Mouse (Mus musculus) midbrain, embryonic 15.5 days (tissue): Measurements from ENCODE around the gene Hoxa6. TPM values are rescaled to one million over a fixed set of nuclear protein-coding genes. Genes with fewer than 3 reads are reported as not detected.

Source experiments
- ATAC-seq: fragments of 200-750 bp; cut with Nextera tagmentation; replicated peaks from 2 replicates; pipeline ENCODE4 v1.8.0; 2017; ENCODE audit warnings: moderate TSS enrichment
- H3K27ac ChIP-seq: fragments of 300-500 bp; sonication (generic); 2 replicates; pipeline ENCODE4 v1.5.1; 2015; ENCODE audit warnings: mild to moderate bottlenecking, inconsistent platforms
- H3K27me3 ChIP-seq: fragments of 300-500 bp; sonication (generic); replicated peaks from 2 replicates; pipeline ENCODE4 v1.6.1; 2015; ENCODE audit warnings: inconsistent platforms
- H3K36me3 ChIP-seq: fragments of 300-500 bp; sonication (generic); replicated peaks from 2 replicates; pipeline ENCODE4 v1.6.1; 2015; ENCODE audit warnings: inconsistent platforms
- H3K4me1 ChIP-seq: fragments of 300-500 bp; sonication (generic); 2 replicates; pipeline ENCODE4 v1.6.1; 2015; ENCODE audit warnings: inconsistent platforms
- H3K4me2 ChIP-seq: fragments of 300-500 bp; sonication (generic); 2 replicates; pipeline ENCODE4 v1.6.1; 2015; ENCODE audit warnings: inconsistent platforms, mild to moderate bottlenecking, moderate library complexity
- H3K4me3 ChIP-seq: fragments of 300-500 bp; sonication (generic); 2 replicates; pipeline ENCODE4 v1.5.1; 2015; ENCODE audit warnings: mild to moderate bottlenecking, inconsistent platforms
- H3K9ac ChIP-seq: fragments of 300-500 bp; sonication (generic); 2 replicates; pipeline ENCODE4 v1.6.1; 2015; ENCODE audit warnings: mild to moderate bottlenecking, inconsistent platforms
- H3K9me3 ChIP-seq: fragments of 300-500 bp; sonication (generic); 2 replicates; pipeline ENCODE4 v1.6.1; 2016; ENCODE audit warnings: inconsistent platforms
- WGBS: fragments of 180-500 bp; shearing (Covaris S2); methylation state at CpG from one replicate; pipeline ENCODE4 v1.1.7; 2015; ENCODE audit warnings: mixed read lengths; 5-methylcytosine and 5-hydroxymethylcytosine counted together
- polyA plus RNA-seq: library from polyadenylated mRNA; unstranded; fragments of >200 nt; fragmentation: Nextera tagmentation; extraction: Ambion mirVana; gene quantifications from 2 replicates; pipeline ENCODE4 v1.2.1, GENCODE M21; 2015

Hoxa6 gene
- polyA plus RNA-seq, 1 experiment from 2014 or later: not detected

DNA sequence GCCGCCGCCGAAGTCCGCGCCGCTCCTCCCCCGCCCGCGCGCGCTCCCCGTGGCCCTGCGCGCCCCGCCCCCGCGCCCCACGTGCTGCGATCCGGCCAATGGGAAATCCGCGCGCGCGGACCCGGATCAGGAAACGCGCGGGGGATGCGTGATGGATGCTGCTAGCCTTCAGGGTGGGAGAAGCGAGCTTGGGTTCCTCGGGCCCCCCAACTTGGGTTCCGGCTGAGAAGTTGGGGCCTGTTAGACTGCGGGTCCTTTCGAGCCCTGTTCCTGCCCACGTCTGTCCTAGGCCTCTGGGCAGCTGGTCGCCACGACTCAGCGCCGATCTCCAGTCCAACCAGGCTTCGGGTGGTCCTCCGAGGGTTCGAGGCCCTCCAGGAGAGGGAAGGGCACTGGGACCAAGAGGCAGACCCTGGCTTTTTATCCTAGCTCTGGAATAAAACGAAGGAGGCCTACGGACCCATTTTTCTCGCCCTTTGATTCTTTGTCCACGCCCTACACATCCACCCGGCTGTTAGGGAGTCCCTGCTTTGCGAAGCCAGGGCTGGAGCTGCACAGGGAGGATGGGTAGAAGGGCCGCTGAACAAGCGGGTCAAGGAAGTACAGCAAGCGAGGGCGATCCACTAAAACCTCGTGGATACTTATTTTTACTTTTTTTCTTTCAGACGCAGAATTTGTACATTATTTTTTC is 16.5 kb downstream of the Hoxa6 start:
- Histone ChIP-seq H3K9ac (no peak overlapping the region), H3K27ac (no peak overlapping the region), H3K36me3 (no peaks in the 10 kb centered on the region), H3K9me3 (no peaks in the 10 kb centered on the region), H3K4me2 (peak overlapping the region; percentile 43), H3K27me3 (peaks cover 98% of the 10 kb centered on the region), H3K4me1 (0 out of 2 replicates have a peak, but pooled peaks cover 3% of the 10 kb centered on the region), H3K4me3 (peak overlapping the region; percentile 33)
- WGBS: 1% methylated on average over 43 of the region's 55 CpGs
- no peak for ATAC-seq

DNA sequence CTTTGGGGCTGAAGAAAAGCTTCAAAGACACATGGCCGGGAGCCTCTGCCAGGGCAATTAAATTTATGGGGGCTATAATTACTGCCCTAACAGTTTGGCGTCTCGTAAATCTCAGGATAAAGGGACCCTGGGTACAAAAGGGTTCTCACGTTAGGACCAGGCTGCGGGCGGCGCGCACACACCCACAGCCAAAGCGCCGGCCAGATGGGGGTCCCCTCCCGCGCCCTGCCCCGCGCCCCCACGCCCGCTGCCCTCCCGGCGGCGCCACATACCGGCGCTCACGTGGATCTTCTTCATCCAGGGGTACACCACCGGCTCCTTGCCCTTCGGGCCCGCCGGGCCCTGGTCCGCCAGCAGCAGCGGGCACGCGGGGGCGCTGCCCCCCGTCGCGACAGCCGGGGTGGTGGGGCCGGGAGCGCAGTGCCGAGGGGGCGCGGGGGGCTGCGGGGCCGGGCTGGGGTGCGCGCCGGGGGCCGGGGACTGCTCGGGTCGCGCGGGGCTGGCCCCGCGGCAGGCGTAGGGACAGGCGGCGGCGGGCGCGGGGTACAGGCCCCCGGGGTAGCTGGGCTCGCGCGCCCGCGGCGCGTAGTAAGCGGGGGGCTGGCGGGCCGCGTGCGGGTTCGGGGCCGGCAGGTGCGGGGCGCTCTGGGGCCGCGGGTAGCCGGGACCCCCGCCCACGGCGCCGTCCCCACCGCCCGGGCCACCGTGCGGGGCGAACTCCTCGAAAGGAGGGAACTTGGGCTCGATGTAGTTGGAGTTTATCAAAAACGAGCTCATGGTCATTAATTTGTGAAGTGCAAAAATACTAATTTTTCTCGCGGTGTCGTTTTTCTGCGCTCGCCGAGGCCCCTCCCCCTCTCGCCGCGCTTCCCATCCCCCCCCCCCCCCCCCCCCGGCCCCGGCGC is 17.4 kb downstream of the Hoxa6 start, which contains the start of gene Hoxa4:
Gene Hoxa4, minus strand, starts transcription at position 848 of the 905 bp plus-strand sequence.
- 1% methylated on average over 62 of the region's 102 CpGs for WGBS
- ATAC-seq: no peak
- no peak within 1 kb of the TSS for H3K9ac ChIP-seq

DNA sequence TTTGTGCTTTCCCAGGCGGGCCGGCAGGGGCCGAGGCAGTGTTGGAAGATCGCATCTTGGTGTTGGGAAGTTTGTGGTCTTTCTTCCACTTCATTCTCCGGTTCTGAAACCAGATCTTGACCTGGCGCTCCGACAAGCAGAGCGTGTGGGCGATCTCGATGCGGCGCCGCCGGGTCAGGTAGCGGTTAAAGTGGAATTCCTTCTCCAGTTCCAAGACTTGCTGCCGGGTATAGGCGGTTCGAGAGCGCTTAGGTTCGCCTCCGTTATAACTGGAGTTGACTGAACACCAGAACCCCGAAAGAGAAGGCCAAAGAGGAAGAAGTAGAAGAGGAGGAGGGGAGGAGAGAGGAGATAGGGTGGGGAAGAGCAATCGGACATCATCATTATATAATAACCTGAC is 18.1 kb downstream of the Hoxa6 start:
- no peak overlapping the region for H3K4me2 ChIP-seq

More for the DNA sequence above, 17.4 kb downstream of the Hoxa6 start, which contains the start of gene Hoxa4:
- Histone ChIP-seq H3K27me3 (peaks cover 98% of the 10 kb centered on the region), H3K4me1 (0 out of 2 replicates have a peak, but pooled peaks cover 3% of the 10 kb centered on the region), H3K36me3 (no peaks in the 10 kb centered on the region), H3K9me3 (no peaks in the 10 kb centered on the region), H3K27ac (no peak within 1 kb of the TSS), H3K4me3 (peak within 1 kb of the TSS; percentile 33), H3K4me2 (peak within 1 kb of the TSS; percentile 43)

DNA sequence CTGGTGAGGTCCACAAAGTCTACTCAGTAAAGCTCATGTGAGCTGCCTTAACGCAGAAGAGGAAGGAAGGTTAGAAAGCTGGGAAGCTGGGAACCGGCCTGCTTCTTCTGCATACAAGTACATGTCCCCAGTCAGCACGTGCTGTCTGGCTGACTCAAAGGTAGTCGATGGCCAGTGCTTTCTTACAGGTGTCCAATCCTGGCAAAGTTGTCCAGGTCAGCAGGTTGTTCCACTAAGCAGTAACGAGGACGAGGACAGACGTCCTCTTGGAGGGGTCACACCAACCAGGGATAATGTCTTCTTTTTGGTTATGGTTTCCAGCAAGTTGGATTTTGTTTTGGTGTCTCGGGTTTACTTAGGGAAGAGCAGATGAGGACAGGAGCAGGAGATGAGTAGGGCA is 18.6 kb downstream of the Hoxa6 start:
- 4% methylated on average over 8 of the region's 8 CpGs for WGBS
- Histone ChIP-seq H3K9me3 (no peaks in the 10 kb centered on the region), H3K27ac (no peak overlapping the region), H3K4me1 (0 out of 2 replicates have a peak, but pooled peaks cover 3% of the 10 kb centered on the region), H3K4me2 (no peak overlapping the region), H3K4me3 (no peak overlapping the region), H3K36me3 (no peaks in the 10 kb centered on the region), H3K27me3 (peaks cover 99% of the 10 kb centered on the region), H3K9ac (no peak overlapping the region)
- ATAC-seq: no peak

More for the DNA sequence above, 18.1 kb downstream of the Hoxa6 start:
- ATAC-seq: no peak
- Histone ChIP-seq H3K4me1 (0 out of 2 replicates have a peak, but pooled peaks cover 3% of the 10 kb centered on the region), H3K27me3 (peaks cover 98% of the 10 kb centered on the region), H3K36me3 (no peaks in the 10 kb centered on the region), H3K9me3 (no peaks in the 10 kb centered on the region), H3K4me3 (no peak overlapping the region), H3K9ac (no peak overlapping the region), H3K27ac (no peak overlapping the region)
- WGBS: under 1% methylated on average over 23 of the region's 23 CpGs

DNA sequence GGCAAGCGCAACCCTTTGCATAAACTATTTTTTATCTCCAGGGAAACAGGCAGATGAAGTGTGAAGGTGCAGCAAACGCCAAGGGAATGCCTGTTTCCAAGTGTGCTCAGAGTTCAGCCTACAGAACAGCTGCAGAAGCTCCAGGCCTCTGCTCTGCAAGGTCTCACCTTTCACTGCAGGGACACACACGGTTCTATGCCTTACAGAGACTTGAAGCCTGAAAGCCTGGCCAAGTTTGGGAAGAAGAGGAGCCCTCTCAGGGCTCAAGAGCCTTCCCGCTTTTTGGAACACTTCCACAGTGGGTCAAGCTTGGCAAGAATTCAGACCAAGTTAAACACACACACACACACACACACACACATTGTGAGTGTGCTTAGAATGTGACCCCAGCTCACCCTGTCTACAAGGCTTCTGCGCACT is 19.3 kb downstream of the Hoxa6 start:
- no peaks in the 10 kb centered on the region for H3K36me3 ChIP-seq
- 7% methylated on average over 5 of the region's 5 CpGs for WGBS
- no peak for ATAC-seq
- no peak overlapping the region for H3K9ac ChIP-seq
- no peak overlapping the region for H3K4me3 ChIP-seq
- H3K27ac ChIP-seq: no peak overlapping the region
- H3K4me1 ChIP-seq: 0 out of 2 replicates have a peak, but pooled peaks cover 3% of the 10 kb centered on the region
- no peak overlapping the region for H3K4me2 ChIP-seq
- peaks cover 99% of the 10 kb centered on the region for H3K27me3 ChIP-seq
- no peaks in the 10 kb centered on the region for H3K9me3 ChIP-seq

DNA sequence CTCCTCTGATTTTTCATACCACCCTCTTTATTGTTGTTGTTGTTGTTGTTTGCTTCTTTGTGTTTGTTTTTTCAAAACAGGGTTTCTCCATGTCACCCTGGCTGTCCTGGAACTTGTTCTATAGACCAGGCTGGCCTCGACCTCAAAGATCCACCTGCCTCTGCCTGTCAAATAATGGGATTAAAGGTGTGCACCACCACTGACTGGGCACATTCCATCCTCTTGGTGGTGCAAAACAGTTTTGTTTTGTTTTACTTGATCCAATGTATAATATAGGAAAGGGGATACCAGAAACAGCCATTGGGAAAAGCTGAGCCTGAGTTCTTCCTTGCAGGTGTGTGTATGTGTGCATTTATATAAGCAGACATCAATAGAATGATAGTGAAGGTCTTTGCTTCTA is 22.0 kb downstream of the Hoxa6 start:
- no peak overlapping the region for H3K9ac ChIP-seq
- H3K4me2 ChIP-seq: no peak overlapping the region
- no peaks in the 10 kb centered on the region for H3K4me1 ChIP-seq
- H3K9me3 ChIP-seq: no peaks in the 10 kb centered on the region
- no peak for ATAC-seq
- H3K4me3 ChIP-seq: no peak overlapping the region
- peaks cover 100% of the 10 kb centered on the region for H3K27me3 ChIP-seq
- H3K27ac ChIP-seq: no peak overlapping the region
- WGBS: 9% methylated on average over 1 of the region's 1 CpGs
- H3K36me3 ChIP-seq: no peaks in the 10 kb centered on the region

DNA sequence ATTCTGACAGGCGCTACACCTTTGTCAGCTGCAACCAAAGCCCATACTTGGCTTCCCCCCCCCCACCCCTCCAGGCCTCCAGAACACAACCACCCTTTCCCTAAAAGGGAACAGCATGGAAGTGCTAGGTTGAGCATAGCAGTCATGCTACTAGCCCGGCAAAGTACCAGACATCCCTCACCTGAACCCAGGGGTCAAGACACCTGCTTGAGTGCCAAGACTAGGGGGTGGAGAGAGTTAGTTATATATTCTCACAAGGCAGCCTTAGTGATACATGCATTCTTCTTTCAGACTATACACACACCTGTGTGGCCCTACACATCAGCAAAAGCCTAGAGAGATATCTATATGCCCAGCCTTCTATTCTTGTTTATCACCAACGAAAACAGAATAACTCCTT is 22.7 kb downstream of the Hoxa6 start:
- Histone ChIP-seq H3K27ac (no peak overlapping the region), H3K27me3 (peaks cover 100% of the 10 kb centered on the region), H3K36me3 (no peaks in the 10 kb centered on the region), H3K4me3 (no peak overlapping the region), H3K9ac (no peak overlapping the region), H3K4me1 (no peaks in the 10 kb centered on the region), H3K9me3 (no peaks in the 10 kb centered on the region), H3K4me2 (no peak overlapping the region)
- 6% methylated on average over 3 of the region's 3 CpGs for WGBS
- ATAC-seq: no peak

DNA sequence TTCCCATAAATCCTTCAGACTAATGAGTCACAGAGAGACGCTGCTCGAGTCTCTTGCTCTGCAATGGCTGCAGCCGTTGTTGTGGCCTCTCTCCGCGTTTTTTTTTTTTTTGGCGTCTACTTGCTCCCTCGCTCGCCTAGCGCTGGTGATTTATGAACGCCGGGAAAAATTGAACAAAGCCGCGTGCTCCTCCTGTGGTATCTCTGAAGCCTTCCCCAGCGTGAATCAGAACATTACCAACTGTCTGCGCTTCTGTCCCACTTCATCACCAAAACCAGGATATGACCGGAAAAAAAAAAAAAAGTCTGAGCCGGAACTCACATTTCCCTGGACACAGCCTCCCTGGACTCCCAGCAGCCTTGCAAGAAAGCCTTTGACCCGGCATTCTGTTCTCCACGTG is 23.3 kb downstream of the Hoxa6 start:
- Histone ChIP-seq H3K4me3 (no peak overlapping the region), H3K36me3 (no peaks in the 10 kb centered on the region), H3K4me1 (no peaks in the 10 kb centered on the region), H3K4me2 (no peak overlapping the region), H3K27ac (no peak overlapping the region), H3K9ac (no peak overlapping the region), H3K9me3 (no peaks in the 10 kb centered on the region), H3K27me3 (peaks cover 100% of the 10 kb centered on the region)
- no peak for ATAC-seq
- 2% methylated on average over 19 of the region's 19 CpGs for WGBS

DNA sequence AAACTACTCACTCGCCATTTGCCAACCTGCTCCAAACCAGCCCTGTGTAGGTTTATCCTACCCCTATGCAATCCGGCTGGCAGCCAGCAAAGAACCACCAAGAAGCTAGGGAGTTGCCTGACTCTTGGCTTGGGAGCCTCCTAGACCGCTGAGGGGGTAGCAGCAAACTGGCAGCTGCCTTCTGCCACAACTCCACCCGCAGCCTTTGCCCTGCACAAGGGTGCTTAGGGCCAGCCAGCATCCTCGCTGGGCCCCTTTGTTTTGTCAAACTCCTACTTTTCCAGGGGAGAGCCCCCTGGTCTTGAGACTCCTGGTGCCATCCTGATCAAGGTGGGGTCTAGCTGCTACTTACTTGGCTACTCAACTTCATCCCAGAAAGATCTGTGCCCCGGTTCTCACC is 23.9 kb downstream of the Hoxa6 start:
- Histone ChIP-seq H3K4me2 (no peak overlapping the region), H3K4me3 (no peak overlapping the region), H3K9me3 (no peaks in the 10 kb centered on the region), H3K27ac (no peak overlapping the region), H3K4me1 (no peaks in the 10 kb centered on the region), H3K36me3 (no peaks in the 10 kb centered on the region), H3K27me3 (peaks cover 100% of the 10 kb centered on the region), H3K9ac (no peak overlapping the region)
- 2% methylated on average over 6 of the region's 6 CpGs for WGBS
- ATAC-seq: no peak

DNA sequence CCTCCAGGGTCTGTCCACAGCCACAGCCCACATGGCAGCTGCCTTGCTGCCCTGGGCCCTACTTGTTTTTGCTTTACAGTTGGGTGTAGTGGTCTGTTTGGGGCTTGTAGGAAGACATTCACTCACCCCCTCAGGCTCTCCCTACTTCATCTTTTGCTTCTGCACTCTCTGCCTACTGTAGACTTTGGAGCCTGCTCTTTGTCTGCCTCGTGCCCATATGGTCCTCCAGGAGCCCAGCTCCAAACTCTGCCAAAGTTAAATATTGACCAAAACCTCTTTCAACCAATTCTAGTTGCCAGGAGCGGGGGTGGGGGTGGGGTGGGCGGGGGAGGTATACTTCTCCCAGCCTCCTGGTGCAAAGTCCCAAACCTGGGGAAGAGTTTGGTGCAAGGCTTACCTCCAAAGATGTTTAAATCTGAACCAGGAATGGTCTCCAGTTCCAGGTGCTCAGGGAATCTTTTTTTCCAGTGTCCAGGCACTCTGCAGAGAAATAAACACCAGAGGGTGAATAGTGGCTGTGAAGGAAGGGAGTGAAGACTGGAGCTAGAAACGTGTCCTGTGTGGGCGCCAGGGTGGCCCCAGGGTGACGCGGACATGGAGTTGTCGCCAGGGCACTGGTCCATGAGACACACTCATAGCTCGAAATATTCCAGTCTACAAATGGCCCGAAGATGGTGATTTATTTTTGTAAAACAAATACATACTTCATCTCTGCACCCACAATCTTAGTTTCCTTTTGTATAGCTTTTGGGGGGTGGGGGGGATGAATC is 25.0 kb downstream of the Hoxa6 start:
- Histone ChIP-seq H3K27ac (no peak overlapping the region), H3K4me2 (no peak overlapping the region), H3K36me3 (no peaks in the 10 kb centered on the region), H3K4me1 (no peaks in the 10 kb centered on the region), H3K9me3 (no peaks in the 10 kb centered on the region), H3K9ac (no peak overlapping the region), H3K4me3 (no peak overlapping the region), H3K27me3 (peaks cover 100% of the 10 kb centered on the region)
- no peak for ATAC-seq
- WGBS: 11% methylated on average over 10 of the region's 10 CpGs

DNA sequence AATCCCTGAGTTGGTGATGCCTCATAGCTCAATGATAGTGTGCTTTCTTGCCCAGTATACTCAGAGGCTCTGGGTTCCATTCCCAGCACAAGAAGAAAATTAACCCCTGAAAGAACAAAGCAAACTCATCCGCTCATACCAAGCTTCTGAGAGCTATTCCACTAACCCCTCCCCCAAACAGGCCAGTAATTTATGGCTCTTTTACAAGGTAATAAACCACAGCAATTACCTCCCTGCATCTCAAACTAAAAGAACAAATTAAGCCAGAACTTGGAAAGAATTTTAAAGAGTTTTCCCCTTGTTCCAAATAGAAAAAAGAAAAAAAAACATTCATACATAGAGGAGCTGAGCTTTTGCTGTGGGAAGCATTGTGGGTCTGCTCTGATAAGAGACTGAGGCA is 25.7 kb downstream of the Hoxa6 start:
- Histone ChIP-seq H3K4me1 (no peaks in the 10 kb centered on the region), H3K36me3 (no peaks in the 10 kb centered on the region), H3K4me2 (no peak overlapping the region), H3K27me3 (peaks cover 100% of the 10 kb centered on the region), H3K4me3 (no peak overlapping the region), H3K27ac (no peak overlapping the region), H3K9me3 (no peaks in the 10 kb centered on the region), H3K9ac (no peak overlapping the region)
- 0% methylated on average over 1 of the region's 1 CpGs for WGBS
- no peak for ATAC-seq

DNA sequence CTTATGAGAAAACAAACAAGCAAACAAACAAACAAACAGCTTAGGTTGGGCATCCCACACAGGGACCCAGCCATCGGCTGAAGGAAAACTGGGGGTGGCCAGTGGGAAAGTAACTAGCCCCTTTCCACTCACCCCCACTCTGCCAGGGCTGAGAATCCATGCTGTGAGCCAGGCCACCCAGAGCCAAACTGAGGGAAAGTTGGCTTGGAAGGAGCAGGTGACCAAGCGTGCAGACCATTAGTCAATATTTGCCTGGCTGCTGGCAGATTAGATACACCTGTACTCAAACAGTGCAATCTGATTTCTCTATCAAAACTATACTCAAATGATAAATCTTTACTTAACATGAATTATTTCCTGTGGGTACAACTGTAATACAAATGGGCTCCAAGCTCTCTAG is 26.5 kb downstream of the Hoxa6 start:
- Histone ChIP-seq H3K27me3 (peaks cover 100% of the 10 kb centered on the region), H3K4me3 (no peak overlapping the region), H3K4me1 (no peaks in the 10 kb centered on the region), H3K27ac (no peak overlapping the region), H3K9ac (no peak overlapping the region), H3K4me2 (no peak overlapping the region), H3K9me3 (no peaks in the 10 kb centered on the region), H3K36me3 (no peaks in the 10 kb centered on the region)
- 21% methylated on average over 2 of the region's 2 CpGs for WGBS
- ATAC-seq: no peak
